Mouse (Mus musculus) embryonic fibroblast, embryonic 13.5 days (primary cell): ENCODE results near the gene Sap25.

Experiments
- CTCF ChIP-seq: IDR thresholded peaks from 2 replicates; pipeline ENCODE4 v1.5.1; 2011; ENCODE audit warnings: mild to moderate bottlenecking, control low read depth, low read length, moderate library complexity, borderline replicate concordance; ENCODE audit not compliant: insufficient read depth
- POLR2A ChIP-seq: IDR thresholded peaks from 2 replicates; pipeline ENCODE4 v1.6.1; 2011; ENCODE audit warnings: low read depth, mild to moderate bottlenecking, control low read depth, low read length, moderate library complexity

- TF ChIP-seq CTCF (no peak), POLR2A (no peak)
Measured at GRCm38 (mm10) chr5:137689974-137690373, 48.8 kb downstream of the Sap25 start.
